Mouse (Mus musculus) CH12.LX (cell line): ENCODE data around the gene Ulk4. TPM values are rescaled to one million over a fixed set of nuclear protein-coding genes. Genes with fewer than 3 reads are reported as not detected.

ENCODE experiments used
- DNase-seq: peaks from one replicate; pipeline ENCODE4 v3.0.0-alpha.2; 2013; ENCODE audit errors: extremely low read depth
- H3K27ac ChIP-seq: 2 replicates; pipeline ENCODE4 v1.5.1; 2012; ENCODE audit warnings: low read depth, mild to moderate bottlenecking, control low read depth, moderate library complexity; ENCODE audit not compliant: insufficient read depth
- H3K27me3 ChIP-seq: replicated peaks from 2 replicates; pipeline ENCODE3; 2012; ENCODE audit warnings: inconsistent platforms
- H3K36me3 ChIP-seq, 2 experiments: replicated peaks in 1 of 2; 2 replicates each; pipeline versions ENCODE3 to v1.6.1; 2012; ENCODE audit warnings: inconsistent platforms in 1 of 2, low read length in 1 of 2, mild to moderate bottlenecking in 1 of 2, mixed read lengths in 1 of 2, moderate library complexity in 1 of 2; ENCODE audit not compliant: control insufficient read depth in 1 of 2, insufficient read depth in 1 of 2
- H3K4me1 ChIP-seq, 2 experiments: 2 replicates each; pipeline ENCODE4 v1.6.1; 2012; ENCODE audit warnings: inconsistent platforms in 1 of 2, moderate library complexity in 1 of 2; ENCODE audit not compliant: insufficient read depth in 2 of 2, control insufficient read depth in 1 of 2
- H3K4me2 ChIP-seq: 2 replicates; pipeline ENCODE4 v1.6.1; 2012; ENCODE audit warnings: low read depth, mild to moderate bottlenecking, control low read depth; ENCODE audit not compliant: poor library complexity, insufficient read depth, severe bottlenecking
- H3K4me3 ChIP-seq, 3 experiments: fragments of 150-350 bp in 1 of 3; sonication (generic) in 1 of 3; replicated peaks in 1 of 3; 2 replicates each; pipeline versions ENCODE3 to v1.5.1; 2011 to 2012; ENCODE audit warnings: low read depth in 2 of 3, low read length in 2 of 3, mild to moderate bottlenecking in 2 of 3, moderate library complexity in 2 of 3, control low read depth in 1 of 3, improper control_type of control experiment in 1 of 3, inconsistent platforms in 1 of 3, mixed read lengths in 1 of 3; ENCODE audit not compliant: poor library complexity in 1 of 3
- H3K79me2 ChIP-seq: replicated peaks from 2 replicates; pipeline ENCODE4 v1.6.1; 2012; ENCODE audit warnings: mild to moderate bottlenecking, moderate library complexity; ENCODE audit not compliant: control insufficient read depth, poor library complexity, insufficient read depth, severe bottlenecking; ENCODE audit errors: extremely low read depth
- H3K9ac ChIP-seq: 2 replicates; pipeline ENCODE4 v1.6.1; 2012; ENCODE audit warnings: low read depth, mild to moderate bottlenecking, control low read depth, moderate library complexity; ENCODE audit not compliant: insufficient read depth
- H3K9me3 ChIP-seq: replicated peaks from 2 replicates; pipeline ENCODE3; 2012; ENCODE audit warnings: low read length, inconsistent platforms, mixed read lengths
- CHD2 ChIP-seq: IDR thresholded peaks from 2 replicates; pipeline ENCODE4 v1.6.1; 2011; ENCODE audit warnings: low read length, improper control_type of control experiment
- CTCF ChIP-seq, 2 experiments: IDR thresholded peaks in 1 of 2; conservative IDR thresholded peaks in 1 of 2; 2 replicates each; pipeline ENCODE4 v1.5.1; 2011 to 2012; ENCODE audit warnings: low read depth in 2 of 2, low read length in 2 of 2, improper control_type of control experiment in 1 of 2, inconsistent platforms in 1 of 2, mild to moderate bottlenecking in 1 of 2, moderate library complexity in 1 of 2
- ETS1 ChIP-seq: conservative IDR thresholded peaks from 2 replicates; pipeline ENCODE4 v1.6.1; 2012; ENCODE audit warnings: low read depth, mild to moderate bottlenecking, inconsistent platforms, low read length, improper control_type of control experiment, moderate library complexity
- HCFC1 ChIP-seq: IDR thresholded peaks from 2 replicates; pipeline ENCODE4 v1.6.1; 2012; ENCODE audit warnings: low read depth, mild to moderate bottlenecking, inconsistent platforms, low read length, improper control_type of control experiment
- IRF4 ChIP-seq: IDR thresholded peaks from 2 replicates; pipeline ENCODE4 v1.6.1; 2014; ENCODE audit warnings: low read depth, mild to moderate bottlenecking, inconsistent platforms, low read length, improper control_type of control experiment
- JUND ChIP-seq: conservative IDR thresholded peaks from 2 replicates; pipeline ENCODE4 v1.6.1; 2011; ENCODE audit warnings: low read depth, low read length, improper control_type of control experiment
- KAT2A ChIP-seq: IDR thresholded peaks from 2 replicates; pipeline ENCODE4 v1.6.1; 2012; ENCODE audit warnings: low read length, improper control_type of control experiment, inconsistent platforms; ENCODE audit not compliant: insufficient replicate concordance
- MAFK ChIP-seq: IDR thresholded peaks from 2 replicates; pipeline ENCODE4 v1.6.1; 2011; ENCODE audit warnings: low read length, improper control_type of control experiment; ENCODE audit not compliant: insufficient replicate concordance
- MAX ChIP-seq: IDR thresholded peaks from 2 replicates; pipeline ENCODE4 v1.6.1; 2011; ENCODE audit warnings: low read length, improper control_type of control experiment
- MAZ ChIP-seq: IDR thresholded peaks from 2 replicates; pipeline ENCODE4 v1.6.1; 2012; ENCODE audit warnings: low read depth, mild to moderate bottlenecking, inconsistent platforms, low read length, improper control_type of control experiment, moderate library complexity
- MXI1 ChIP-seq: IDR thresholded peaks from 2 replicates; pipeline ENCODE4 v1.6.1; 2011; ENCODE audit warnings: mild to moderate bottlenecking, low read depth, low read length, improper control_type of control experiment
- NELFE ChIP-seq: IDR thresholded peaks from 2 replicates; pipeline ENCODE4 v1.6.1; 2011; ENCODE audit warnings: low read depth, low read length, improper control_type of control experiment
- POLR2AphosphoS2 ChIP-seq: IDR thresholded peaks from 2 replicates; pipeline ENCODE4 v1.6.1; 2011; ENCODE audit warnings: low read depth, low read length, improper control_type of control experiment
- RAD21 ChIP-seq: IDR thresholded peaks from 2 replicates; pipeline ENCODE4 v1.6.1; 2011; ENCODE audit warnings: low read depth, mild to moderate bottlenecking, low read length, improper control_type of control experiment, moderate library complexity
- RCOR1 ChIP-seq: conservative IDR thresholded peaks from 2 replicates; pipeline ENCODE4 v1.6.1; 2012; ENCODE audit warnings: low read depth, mild to moderate bottlenecking, inconsistent platforms, low read length, improper control_type of control experiment
- SIN3A ChIP-seq: IDR thresholded peaks from 2 replicates; pipeline ENCODE4 v1.6.1; 2012; ENCODE audit warnings: low read length, improper control_type of control experiment, inconsistent platforms
- TBP ChIP-seq: conservative IDR thresholded peaks from 2 replicates; pipeline ENCODE4 v1.6.1; 2011; ENCODE audit warnings: low read depth, low read length, improper control_type of control experiment
- TCF12 ChIP-seq: IDR thresholded peaks from 2 replicates; pipeline ENCODE4 v1.6.1; 2014; ENCODE audit warnings: low read depth, mild to moderate bottlenecking, inconsistent platforms, low read length, improper control_type of control experiment
- USF1 ChIP-seq: IDR thresholded peaks from 2 replicates; pipeline ENCODE4 v1.6.1; 2014; ENCODE audit warnings: low read depth, mild to moderate bottlenecking, inconsistent platforms, low read length, improper control_type of control experiment
- USF2 ChIP-seq: conservative IDR thresholded peaks from 2 replicates; pipeline ENCODE4 v1.6.1; 2011; ENCODE audit warnings: low read depth, low read length, improper control_type of control experiment
- dilution Hi-C: fragments of 300-500 bp; cut with MboI; formaldehyde crosslinking; loops from 2 replicates; pipeline ENCODE4 v1.14.3; 2020; ENCODE audit warnings: low sequenced_read_pairs; ENCODE audit not compliant: extremely low pct_unique_long_range_greater_than_20kb, extremely low pct_ligation_motif_present
- in situ Hi-C: fragments of 300-500 bp; cut with MboI; formaldehyde crosslinking; loops from 3 replicates; pipeline ENCODE4 v1.14.3; 2019; ENCODE audit warnings: low sequenced_read_pairs, low pct_ligation_motif_present, low pct_unique_long_range_greater_than_20kb, mixed read lengths
- polyA plus RNA-seq: library from polyadenylated mRNA; unstranded; fragments of >175 nt; gene quantifications from 2 replicates; pipeline ENCODE4 v1.2.1, GENCODE M21; 2012; ENCODE audit warnings: low read depth; ENCODE audit not compliant: insufficient read length
- total RNA-seq, 2 experiments: library from RNA; depleted of rRNA; stranded (reverse); fragments of 300-350 nt in 1 of 2; fragments of >200 nt in 1 of 2; gene quantifications; 2 replicates each; pipeline ENCODE4 v1.2.3; 2012 to 2014

Ulk4 gene
- total and polyA plus RNA-seq, 3 experiments, result 1.6 to 25.8 (median 18.5) TPM

DNA sequence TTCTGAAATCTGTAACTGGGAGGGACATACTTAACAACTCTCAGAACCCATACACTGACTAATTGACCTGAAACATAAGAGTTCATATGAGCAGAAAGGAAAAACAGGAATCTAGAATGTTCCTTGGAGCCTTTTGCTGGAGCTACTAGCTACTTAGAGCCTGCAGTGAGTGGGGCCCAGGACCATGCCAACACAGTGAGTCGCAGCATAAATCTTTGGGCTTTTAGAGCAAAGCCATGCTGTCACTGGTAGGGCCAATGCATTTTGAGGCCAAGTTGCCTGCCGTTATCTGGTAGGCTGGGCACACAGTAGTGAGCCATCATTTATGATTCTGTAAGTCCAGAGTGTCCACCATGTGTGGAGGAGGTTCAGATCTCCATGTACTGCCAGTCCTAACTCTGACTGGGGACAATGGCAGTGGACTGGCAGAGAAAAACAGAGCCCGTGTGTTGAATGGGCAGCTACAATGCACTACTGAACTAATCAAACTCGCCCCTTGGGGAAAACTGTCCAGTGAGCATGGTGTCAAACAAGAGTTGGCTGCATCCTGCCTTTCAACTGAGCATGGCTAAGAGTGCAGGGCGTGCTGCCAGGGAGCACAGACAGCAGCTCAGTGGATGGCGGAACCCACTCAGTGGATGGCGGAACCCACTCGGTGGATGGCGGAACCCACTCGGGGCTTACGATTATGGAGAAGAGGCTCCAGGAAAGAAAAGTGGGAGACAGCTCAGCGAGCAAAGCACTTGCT is 115.0 kb downstream of the Ulk4 start:
- H3K36me3 ChIP-seq, result peaks cover 10 to 41% of the 10 kb centered on the region in 2 experiments
- H3K27ac ChIP-seq, result no peak overlapping the region
- dilution Hi-C loops (no loop called here), in situ Hi-C loops (no loop called here)
- no peak overlapping the region for H3K4me3 ChIP-seq
- no peaks in the 10 kb centered on the region for H3K27me3 ChIP-seq
- H3K4me1 ChIP-seq, result peaks cover 0 to 6% of the 10 kb centered on the region in 2 experiments; a peak in 2 of 4 replicates
- H3K9me3 ChIP-seq, result peaks cover 5% of the 10 kb centered on the region
- no peak for DNase-seq
- no peak overlapping the region for H3K9ac ChIP-seq
- no peaks in the 10 kb centered on the region for H3K79me2 ChIP-seq
- TF ChIP-seq TBP, result no peak
- no peak for TF ChIP-seq RCOR1
- no peak for TF ChIP-seq MXI1
- no peak for TF ChIP-seq KAT2A
- no peak for TF ChIP-seq TCF12
- TF ChIP-seq USF1, result no peak
- no peak for TF ChIP-seq MAX
- TF ChIP-seq RAD21, result no peak
- TF ChIP-seq IRF4, result no peak
- no peak for TF ChIP-seq CTCF (conservative IDR thresholded peaks at IDR 0.05 in 1 of 2, IDR thresholded peaks at IDR 0.05 in 1 of 2; ENCODE audit: low read depth in 2 of 2, low read length in 2 of 2)
- TF ChIP-seq HCFC1, result no peak
- TF ChIP-seq SIN3A, result no peak
- no peak for TF ChIP-seq MAFK
- no peak for TF ChIP-seq JUND
- TF ChIP-seq ETS1, result no peak
- no peak for TF ChIP-seq CHD2
- no peak overlapping the region for H3K4me2 ChIP-seq

DNA sequence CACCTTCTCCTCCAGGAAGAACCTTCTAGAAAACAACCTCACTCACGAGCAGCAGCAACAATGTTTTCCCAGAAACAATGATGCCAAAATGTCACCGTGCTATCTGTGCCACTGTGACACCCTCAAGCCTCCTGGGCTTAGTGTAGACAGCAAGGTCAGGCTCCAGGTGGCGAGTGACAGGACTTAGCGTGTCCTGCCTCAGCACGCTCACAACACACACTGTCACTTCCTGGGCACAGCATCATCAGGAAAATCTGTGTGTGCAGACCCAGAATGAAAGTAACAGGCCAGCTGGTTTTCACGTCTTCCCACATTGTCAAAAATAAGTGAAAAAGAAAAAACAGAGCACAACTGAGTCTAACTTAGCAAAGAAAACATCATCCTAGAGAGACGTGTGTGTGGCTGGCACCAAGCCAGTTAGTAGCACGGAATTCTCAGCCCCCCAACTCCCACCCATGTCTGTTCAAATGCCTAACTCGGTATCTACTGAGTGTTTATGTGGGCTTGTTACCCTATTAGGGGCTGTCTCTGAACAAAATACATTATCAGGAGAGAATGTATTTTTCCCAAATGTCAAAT is 120.7 kb downstream of the Ulk4 start:
- dilution Hi-C loops, result no loop called here
- H3K9me3 ChIP-seq, result no peaks in the 10 kb centered on the region
- H3K4me1 ChIP-seq, result no peaks in the 10 kb centered on the region; a peak in 1 of 4 replicates
- H3K27ac ChIP-seq, result no peak overlapping the region
- DNase-seq, result no peak
- H3K36me3 ChIP-seq, result peaks cover 0 to 36% of the 10 kb centered on the region in 2 experiments
- no peaks in the 10 kb centered on the region for H3K27me3 ChIP-seq
- in situ Hi-C loops, result no loop called here
- no peak for TF ChIP-seq MAZ
- TF ChIP-seq POLR2AphosphoS2, result no peak
- no peak for TF ChIP-seq USF2
- no peak for TF ChIP-seq NELFE
- TF ChIP-seq KAT2A, result no peak
- TF ChIP-seq MXI1, result no peak
- no peak overlapping the region for H3K9ac ChIP-seq
- no peaks in the 10 kb centered on the region for H3K79me2 ChIP-seq
- no peak overlapping the region for H3K4me2 ChIP-seq
- H3K4me3 ChIP-seq, result no peak overlapping the region
